Mouse (Mus musculus) midbrain, postnatal 0 days (tissue): ENCODE data around the gene Rem2. TPM values are rescaled to one million over a fixed set of nuclear protein-coding genes. Genes with fewer than 3 reads are reported as not detected.

Experiments
- ATAC-seq: fragments of 200-750 bp; cut with Nextera tagmentation; 2 replicates; pipeline ENCODE4 v1.8.0; 2017; ENCODE audit warnings: moderate number of reproducible peaks, mild to moderate bottlenecking, moderate TSS enrichment, moderate library complexity; ENCODE audit not compliant: low FRiP score
- DNase-seq: peaks from one replicate; pipeline ENCODE4 v3.0.0-alpha.2; 2015; ENCODE audit warnings: low spot score
- H3K27ac ChIP-seq: fragments of 300-500 bp; sonication (generic); 2 replicates; pipeline ENCODE4 v1.5.1; 2014; ENCODE audit warnings: low read depth, mild to moderate bottlenecking, low read length, mixed read lengths
- H3K27me3 ChIP-seq: fragments of 300-500 bp; sonication (generic); 2 replicates; pipeline ENCODE4 v1.6.1; 2014; ENCODE audit warnings: low read length, control low read depth, mixed read lengths; ENCODE audit not compliant: insufficient read depth
- H3K36me3 ChIP-seq: fragments of 300-500 bp; sonication (generic); 2 replicates; pipeline ENCODE4 v1.6.1; 2014; ENCODE audit warnings: low read length, control low read depth, mixed read lengths; ENCODE audit not compliant: insufficient read depth
- H3K4me1 ChIP-seq: fragments of 300-500 bp; sonication (generic); 2 replicates; pipeline ENCODE4 v1.6.1; 2014; ENCODE audit warnings: mild to moderate bottlenecking, control low read depth, antibody characterized with exemption, low read length, mixed read lengths; ENCODE audit not compliant: insufficient read depth
- H3K4me2 ChIP-seq: fragments of 300-500 bp; sonication (generic); 2 replicates; pipeline ENCODE4 v1.6.1; 2014; ENCODE audit warnings: low read depth, mild to moderate bottlenecking, low read length, mixed read lengths; ENCODE audit not compliant: poor library complexity, severe bottlenecking
- H3K4me3 ChIP-seq: fragments of 300-500 bp; sonication (generic); 2 replicates; pipeline ENCODE4 v1.5.1; 2014; ENCODE audit warnings: low read depth, mild to moderate bottlenecking, low read length, moderate library complexity
- H3K9ac ChIP-seq: fragments of 300-500 bp; sonication (generic); replicated peaks from 2 replicates; pipeline ENCODE4 v1.6.1; 2014; ENCODE audit warnings: mild to moderate bottlenecking, low read length, moderate library complexity, mixed read lengths; ENCODE audit not compliant: poor library complexity, severe bottlenecking
- H3K9me3 ChIP-seq: fragments of 300-500 bp; sonication (generic); 2 replicates; pipeline ENCODE4 v1.6.1; 2016; ENCODE audit warnings: low read length, control low read depth
- CTCF ChIP-seq: IDR thresholded peaks from 2 replicates; pipeline ENCODE4 v1.5.1; 2016; ENCODE audit warnings: antibody characterized with exemption, mild to moderate bottlenecking
- WGBS: fragments of 180-500 bp; shearing (Covaris S2); extraction: QIAGEN DNeasy Blood & Tissue Kit; methylation state at CpG from one replicate; pipeline ENCODE4 v1.1.7; 2014; 5-methylcytosine and 5-hydroxymethylcytosine counted together
- polyA plus RNA-seq: library from polyadenylated mRNA; unstranded; fragments of >200 nt; fragmentation: Nextera tagmentation; extraction: Ambion mirVana; gene quantifications from 2 replicates; pipeline ENCODE4 v1.2.1, GENCODE M21; 2015
- total RNA-seq: library from RNA; depleted of rRNA; stranded (reverse); fragments of >200 nt; gene quantifications from 2 replicates; pipeline ENCODE4 v1.2.3, GENCODE M21; 2014

Gene Rem2
- total and polyA plus RNA-seq, 2 experiments from 2014 or later, result 34.0 to 47.4 TPM

DNA sequence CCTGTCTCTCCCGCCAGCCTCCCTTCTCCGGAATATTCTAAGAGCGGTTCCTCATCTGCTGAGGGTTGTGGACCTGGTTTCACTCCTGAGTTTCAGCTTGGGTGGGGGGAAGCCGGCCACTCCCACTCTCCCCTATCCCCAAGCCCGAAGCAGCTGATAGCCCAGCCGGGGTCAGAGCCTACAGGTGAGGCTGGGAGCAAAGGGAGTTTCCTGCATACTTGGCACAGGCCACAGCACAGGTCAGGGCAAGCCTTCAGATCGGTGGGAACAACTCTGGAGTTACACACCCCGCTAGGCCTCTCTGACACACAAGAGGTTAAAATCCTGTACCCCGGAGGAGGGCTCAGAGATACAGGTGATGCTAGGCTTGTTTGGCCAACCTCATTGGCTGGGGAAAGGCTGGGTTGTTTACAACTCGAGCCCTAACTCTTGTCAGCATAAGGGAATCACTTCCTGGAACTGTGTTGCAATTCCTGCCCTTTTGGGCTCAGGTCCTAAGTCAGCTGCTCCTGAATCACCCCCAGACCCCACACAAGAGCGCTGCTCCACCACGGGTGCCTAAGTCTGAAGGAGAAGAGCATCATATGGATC, 41.9 kb upstream of the Rem2 start:
- peak overlapping the region; percentile 51 for H3K4me3 ChIP-seq
- 0 out of 2 replicates have a peak overlapping the region, but pooled peaks have one; percentile 5 for H3K9ac ChIP-seq
- no peak for DNase-seq

GRCm38 (mm10) chr14:54435194-54435918, 40.5 kb upstream of the Rem2 start:
- no peak for TF ChIP-seq CTCF
- Histone ChIP-seq H3K9ac (no peak overlapping the region), H3K36me3 (peaks cover 3% of the 10 kb centered on the region; the same call in 1 of the 2 replicates), H3K4me2 (no peak overlapping the region), H3K27me3 (no peaks in the 10 kb centered on the region), H3K9me3 (no peaks in the 10 kb centered on the region), H3K27ac (no peak overlapping the region), H3K4me1 (no peaks in the 10 kb centered on the region), H3K4me3 (no peak overlapping the region)
- DNase-seq (no peak), ATAC-seq (no peak)
- 86% methylated on average over 11 of the region's 11 CpGs for WGBS

More for the DNA sequence above, 41.9 kb upstream of the Rem2 start:
- no peak for ATAC-seq
- no peak for TF ChIP-seq CTCF
- Histone ChIP-seq H3K4me2 (peak overlapping the region; percentile 60), H3K36me3 (peaks cover 8% of the 10 kb centered on the region; the same call in 1 of the 2 replicates), H3K4me1 (no peaks in the 10 kb centered on the region), H3K27me3 (no peaks in the 10 kb centered on the region), H3K9me3 (no peaks in the 10 kb centered on the region), H3K27ac (no peak overlapping the region)
- 70% methylated on average over 12 of the region's 12 CpGs for WGBS

GRCm38 (mm10) chr14:54439155-54439554, 36.7 kb upstream of the Rem2 start:
- ATAC-seq, result no peak
- no peaks in the 10 kb centered on the region for H3K27me3 ChIP-seq
- peaks cover 3% of the 10 kb centered on the region; the same call in 1 of the 2 replicates for H3K36me3 ChIP-seq
- no peak overlapping the region for H3K27ac ChIP-seq
- TF ChIP-seq CTCF, result no peak
- WGBS, result 66% methylated on average over 12 of the region's 12 CpGs
- H3K9ac ChIP-seq, result no peak overlapping the region
- no peak overlapping the region for H3K4me2 ChIP-seq
- no peaks in the 10 kb centered on the region for H3K4me1 ChIP-seq
- no peak for DNase-seq
- H3K4me3 ChIP-seq, result no peak overlapping the region
- H3K9me3 ChIP-seq, result no peaks in the 10 kb centered on the region

DNA sequence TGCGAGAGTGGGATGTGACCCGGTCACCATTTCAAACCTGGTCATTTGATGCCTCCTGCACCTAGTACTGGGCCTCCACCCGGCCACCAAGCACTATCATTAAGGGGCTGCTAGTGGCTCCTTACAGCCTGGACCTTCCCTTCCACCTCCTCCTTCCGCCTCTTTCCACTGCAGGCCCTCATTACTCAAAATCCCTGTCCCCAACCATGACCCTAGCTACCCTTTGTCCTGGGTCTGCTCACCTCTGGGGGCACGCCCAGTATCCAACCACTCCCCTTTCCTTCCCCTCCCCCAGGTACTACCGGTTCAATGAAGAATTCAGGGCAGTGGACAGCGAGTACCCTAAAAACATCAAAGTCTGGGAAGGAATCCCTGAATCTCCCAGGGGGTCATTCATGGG, 36.3 kb upstream of the Rem2 start:
- H3K27ac ChIP-seq, result no peak overlapping the region
- H3K4me3 ChIP-seq, result no peak overlapping the region
- peaks cover 3% of the 10 kb centered on the region; the same call in 1 of the 2 replicates for H3K36me3 ChIP-seq
- H3K4me2 ChIP-seq, result no peak overlapping the region
- H3K4me1 ChIP-seq, result no peaks in the 10 kb centered on the region
- DNase-seq, result no peak
- no peak overlapping the region for H3K9ac ChIP-seq
- H3K27me3 ChIP-seq, result no peaks in the 10 kb centered on the region
- H3K9me3 ChIP-seq, result no peaks in the 10 kb centered on the region
- no peak for ATAC-seq
- TF ChIP-seq CTCF, result no peak
- 49% methylated on average over 7 of the region's 7 CpGs for WGBS

GRCm38 (mm10) chr14:54440538-54440937, 35.4 kb upstream of the Rem2 start:
- Histone ChIP-seq H3K4me3 (no peak overlapping the region), H3K4me2 (no peak overlapping the region), H3K9me3 (no peaks in the 10 kb centered on the region), H3K27me3 (no peaks in the 10 kb centered on the region), H3K4me1 (no peaks in the 10 kb centered on the region), H3K36me3 (peaks cover 3% of the 10 kb centered on the region; the same call in 1 of the 2 replicates), H3K9ac (no peak overlapping the region), H3K27ac (no peak overlapping the region)
- 95% methylated on average over 14 of the region's 14 CpGs for WGBS
- DNase-seq (no peak), ATAC-seq (no peak)
- TF ChIP-seq CTCF, result no peak

- H3K4me1 ChIP-seq, result no peaks in the 10 kb centered on the region
- no peak overlapping the region for H3K27ac ChIP-seq
- ATAC-seq (no peak), DNase-seq (no peak)
- TF ChIP-seq CTCF, result no peak
- no peaks in the 10 kb centered on the region for H3K27me3 ChIP-seq
- H3K9ac ChIP-seq, result no peak overlapping the region
- H3K4me2 ChIP-seq, result no peak overlapping the region
- H3K36me3 ChIP-seq, result peaks cover 3% of the 10 kb centered on the region; the same call in 1 of the 2 replicates
- 77% methylated on average over 4 of the region's 4 CpGs for WGBS
- no peaks in the 10 kb centered on the region for H3K9me3 ChIP-seq
- H3K4me3 ChIP-seq, result no peak overlapping the region
These were observed 34.5 kb upstream of the Rem2 start for GRCm38 (mm10) chr14:54441365-54441764.
